Mouse (Mus musculus): ENCODE results near the gene Gm21900.
"Not testable (repeated sequence)": the region's sequence is repeated elsewhere in the genome, so short reads cannot be mapped to it uniquely, and the experiment has no call there.

The Gm21900 gene

GRCm38 (mm10) chrY:10616061-10616460 is at the start of gene Gm21900:
Gene Gm21900 (plus strand): TSS chrY:10616361.
- DNase-seq, result not testable (repeated sequence)

GRCm38 (mm10) chrY:10643516-10643915 is 27.4 kb downstream of the Gm21900 start:
- DNase-seq, result peak; percentile 13
